Mouse (Mus musculus) A20 (cell line): ENCODE data around the gene Asic1.
A peak's percentile ranks its signal among the peaks of the same experiment; 100 is the strongest.
"Not testable (repeated sequence)": the region's sequence is repeated elsewhere in the genome, so short reads cannot be mapped to it uniquely, and the experiment has no call there.

Experiments used
- DNase-seq: peaks from one replicate; pipeline ENCODE4 v3.0.0-alpha.2; 2011; ENCODE audit warnings: low read depth, low spot score

Gene Asic1

DNA sequence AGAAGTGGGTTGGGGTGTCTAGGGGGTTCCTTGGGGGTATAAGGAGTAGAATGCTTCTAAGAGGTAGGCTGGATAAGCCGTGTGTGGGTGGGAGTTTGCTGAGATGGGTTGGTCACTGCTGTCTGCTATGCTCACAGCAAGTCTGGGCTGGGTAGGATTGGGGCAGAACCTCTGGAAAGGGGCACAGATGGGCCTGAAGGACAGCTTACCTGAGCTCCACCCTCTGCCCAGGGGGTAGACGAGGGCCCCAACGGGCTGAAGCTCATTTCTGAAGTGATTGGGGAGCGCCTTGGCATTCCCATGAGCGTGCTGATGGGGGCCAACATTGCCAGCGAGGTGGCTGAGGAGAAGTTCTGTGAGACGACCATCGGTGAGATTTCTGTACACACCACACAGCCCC is 49.7 kb downstream of the Asic1 start:
- DNase-seq = no peak

GRCm38 (mm10) chr15:99721921-99722743 is 52.0 kb downstream of the Asic1 start:
- no peak for DNase-seq

GRCm38 (mm10) chr15:99723120-99723514 is 52.9 kb downstream of the Asic1 start:
- DNase-seq = no peak

GRCm38 (mm10) chr15:99723515-99724291 is 53.5 kb downstream of the Asic1 start:
- DNase-seq = no peak

- peak; percentile 37 for DNase-seq
These were observed 54.3 kb downstream of the Asic1 start for GRCm38 (mm10) chr15:99724292-99725021.

DNA sequence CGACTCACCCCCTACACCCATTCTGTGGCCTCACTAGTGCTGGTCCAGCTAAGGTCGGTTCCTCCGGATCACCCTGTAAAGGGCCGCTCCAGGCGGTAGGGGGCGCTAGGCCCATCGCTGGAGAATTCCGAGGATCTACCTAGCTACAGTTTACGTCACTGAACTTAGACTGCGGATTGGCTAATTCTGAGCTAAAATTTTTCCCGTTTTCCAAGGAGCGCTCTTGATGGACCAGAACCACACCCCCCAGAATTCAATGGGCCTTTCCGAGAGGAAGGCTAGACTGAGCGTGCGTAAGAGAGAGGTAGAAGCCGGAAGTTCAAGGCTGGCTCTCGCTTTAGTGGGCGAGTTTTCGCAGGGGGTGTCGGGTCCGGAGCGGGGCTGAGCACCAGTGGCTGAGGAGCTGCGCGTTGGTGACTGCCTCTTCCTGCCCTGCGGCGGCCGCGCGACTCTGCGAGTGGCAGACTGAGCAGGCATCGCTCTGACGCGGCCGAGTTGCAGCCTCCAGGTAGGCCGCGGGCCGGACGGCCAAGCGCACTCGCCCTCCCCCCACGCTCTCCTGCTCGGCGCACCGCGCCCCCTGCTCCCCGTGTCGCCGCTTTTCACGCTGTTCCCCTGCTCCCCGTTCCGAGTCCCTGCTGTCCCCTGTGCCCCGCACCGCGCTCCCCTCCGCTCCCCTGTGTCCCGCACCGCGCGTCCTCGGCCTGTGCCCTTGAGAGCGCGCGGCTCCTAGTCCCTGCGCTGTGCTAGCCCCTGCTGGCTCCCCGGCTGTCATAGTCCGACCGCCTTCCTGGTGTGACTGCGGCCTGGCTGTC is 55.4 kb downstream of the Asic1 start, which contains the start of gene Cox14:
Gene Cox14, plus strand, starts transcription at position 278 of the 815 bp plus-strand sequence.
- DNase-seq = peak; percentile 98

- no peak for DNase-seq
These were observed 56.4 kb downstream of the Asic1 start for GRCm38 (mm10) chr15:99726549-99726948.

DNA sequence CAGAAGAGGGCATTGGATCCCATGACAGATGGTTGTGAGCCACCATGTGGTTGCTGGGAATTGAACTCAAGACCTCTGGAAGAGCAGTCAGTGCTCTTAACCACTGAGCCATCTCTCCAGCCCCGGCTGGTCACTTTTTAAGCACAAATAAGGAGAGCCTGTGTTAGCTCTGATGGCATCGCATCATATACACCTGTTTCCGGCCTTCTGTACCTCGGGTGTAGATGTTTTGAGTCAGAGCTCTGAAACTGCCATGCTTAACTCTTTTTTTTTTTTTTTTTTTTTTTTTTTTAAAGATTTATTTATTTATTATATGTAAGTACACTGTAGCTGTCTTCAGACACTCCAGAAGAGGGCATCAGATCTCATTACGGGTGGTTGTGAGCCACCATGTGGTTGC is 56.9 kb downstream of the Asic1 start:
- not testable (repeated sequence) for DNase-seq

GRCm38 (mm10) chr15:99727525-99727924 is 57.4 kb downstream of the Asic1 start:
- no peak for DNase-seq

DNA sequence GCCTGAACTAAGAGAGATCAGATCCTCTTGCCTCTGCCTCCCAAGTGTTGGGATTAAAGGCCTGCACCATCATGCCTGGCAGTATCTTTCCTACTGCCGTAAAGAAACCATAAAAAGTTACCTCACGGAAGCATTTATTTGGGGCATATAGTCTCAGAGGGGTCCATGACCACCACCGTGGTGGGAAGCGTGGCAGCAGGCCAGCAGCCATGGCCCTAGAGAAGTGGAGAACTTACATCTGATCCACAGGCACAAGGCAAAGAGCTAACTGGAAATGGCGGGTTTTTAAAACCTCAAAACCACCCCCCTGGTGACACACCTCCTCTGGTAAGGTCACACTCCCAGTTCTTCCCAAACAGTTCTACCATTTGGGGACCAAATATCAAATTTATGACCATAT is 58.0 kb downstream of the Asic1 start:
- no peak for DNase-seq

DNA sequence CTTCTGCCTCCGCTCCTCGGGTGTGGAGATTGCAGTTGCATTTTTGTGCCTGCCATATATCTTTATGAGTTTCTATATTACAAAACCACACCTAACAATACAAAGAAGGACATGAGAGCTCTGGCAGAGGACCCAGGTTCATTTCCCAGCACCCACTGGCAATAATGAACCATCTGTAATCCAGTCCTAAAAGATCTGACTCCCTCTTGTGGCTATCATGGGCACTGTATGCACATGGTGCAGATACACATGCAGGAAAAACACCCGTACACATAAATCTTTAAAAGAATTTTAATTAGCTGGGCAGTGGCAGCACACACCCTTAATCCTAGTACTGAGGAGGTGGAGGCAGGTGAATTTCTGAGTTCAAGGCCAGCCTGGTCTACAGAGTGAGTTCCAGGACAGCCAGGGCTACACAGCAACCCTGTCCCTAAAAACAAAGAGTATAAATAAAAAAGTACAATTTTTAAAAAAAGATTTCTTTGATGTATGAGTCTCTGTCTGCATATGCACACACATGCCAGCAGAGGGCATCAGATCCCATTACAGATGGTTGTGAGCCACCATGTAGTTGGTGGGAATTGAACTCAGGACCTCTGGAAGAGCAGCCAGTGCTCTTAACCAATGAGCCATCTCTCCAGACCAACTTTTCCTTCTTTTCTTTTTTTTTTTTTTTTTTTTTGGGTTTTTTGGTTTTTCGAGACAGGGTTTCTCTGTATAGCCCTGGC is 59.1 kb downstream of the Asic1 start:
- DNase-seq = no peak

DNA sequence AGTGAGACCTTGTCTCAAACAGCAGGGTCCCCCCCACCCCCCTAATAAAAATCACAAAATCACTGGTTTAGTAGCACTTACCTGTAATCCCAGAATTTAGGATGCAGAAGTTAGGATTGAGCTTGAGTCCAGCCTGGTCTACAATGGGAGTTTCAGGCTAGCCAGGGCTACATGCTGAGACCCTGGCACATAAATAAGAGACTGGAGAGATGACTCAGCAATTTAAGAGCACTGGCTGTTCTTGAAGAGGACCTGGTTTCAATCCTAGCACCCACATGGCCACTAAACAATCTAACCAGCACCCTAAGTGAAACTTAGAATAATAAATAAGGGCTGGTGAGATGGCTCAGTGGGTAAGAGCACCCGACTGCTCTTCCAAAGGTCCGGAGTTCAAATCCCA is 61.0 kb downstream of the Asic1 start:
- DNase-seq = no peak

DNA sequence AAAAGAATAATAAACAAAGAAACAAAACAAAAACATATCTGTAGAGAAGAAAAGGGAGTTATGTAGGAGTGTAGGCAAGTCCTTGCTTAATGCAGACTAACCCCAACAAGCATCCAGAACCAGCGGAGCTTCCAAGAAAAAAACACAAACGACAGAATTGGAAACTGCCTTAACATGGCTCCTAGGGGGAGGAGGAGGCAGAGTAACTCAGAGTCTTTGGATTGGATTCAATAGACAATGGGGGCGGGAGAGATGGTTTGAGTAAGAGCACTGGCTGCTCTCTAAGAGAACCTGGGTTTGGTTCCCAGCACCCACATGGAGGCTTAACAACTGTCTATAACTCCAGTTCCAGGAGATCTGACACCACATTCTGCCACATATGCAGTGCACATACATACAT is 61.5 kb downstream of the Asic1 start:
- DNase-seq = no peak

- DNase-seq = no peak
These were observed 63.0 kb downstream of the Asic1 start for GRCm38 (mm10) chr15:99733186-99733585.

DNA sequence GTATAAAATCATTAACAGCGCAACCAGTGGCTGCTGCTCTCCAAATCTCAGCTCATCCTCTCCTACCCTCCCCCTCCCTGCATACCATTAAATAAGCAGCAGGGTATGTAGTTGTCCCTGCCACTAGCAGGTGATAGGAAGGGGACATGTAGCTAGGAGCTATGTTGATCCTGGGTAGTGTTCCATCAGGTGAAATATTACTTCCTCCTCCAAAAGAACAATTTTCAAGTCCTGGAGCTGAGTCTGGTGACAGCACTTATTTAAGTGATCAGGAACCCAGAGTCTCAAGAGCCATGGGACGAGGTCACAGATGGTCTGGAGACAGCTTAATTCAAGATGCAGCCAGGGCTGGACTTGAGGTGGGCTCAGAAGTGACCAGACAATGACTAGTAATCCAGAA is 65.5 kb downstream of the Asic1 start:
- DNase-seq = no peak

- no peak for DNase-seq
These were observed 66.5 kb downstream of the Asic1 start for GRCm38 (mm10) chr15:99736675-99737074.

DNA sequence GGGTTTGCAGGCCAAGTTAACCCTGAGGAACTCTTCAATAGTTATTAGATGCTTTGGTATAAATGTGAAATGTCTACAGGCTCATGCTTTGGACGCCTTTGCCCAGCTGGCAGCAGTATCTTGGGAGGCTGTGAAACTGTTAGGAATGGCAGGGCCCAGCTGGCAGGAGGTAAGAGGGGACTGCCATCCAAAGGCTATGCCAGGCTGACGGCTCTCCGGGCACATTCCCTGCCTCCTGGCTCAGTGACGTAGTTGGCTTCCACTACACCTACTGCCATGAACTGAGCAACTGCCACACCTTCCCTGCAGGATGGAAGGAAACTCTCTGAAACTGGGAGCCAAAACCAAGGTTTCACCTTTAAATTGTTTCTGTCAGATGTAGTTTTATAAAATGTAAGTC is 70.1 kb downstream of the Asic1 start:
- no peak for DNase-seq
